Mouse (Mus musculus) E14TG2a.4 (cell line): ENCODE data around the gene Ccm2.

Experiments
- CTCF ChIP-seq: conservative IDR thresholded peaks from 2 replicates; pipeline ENCODE4 v1.5.1; 2014; ENCODE audit warnings: low read length
- POU5F1 ChIP-seq: IDR thresholded peaks from 2 replicates; pipeline ENCODE4 v1.6.1; 2014; ENCODE audit warnings: low read length, borderline replicate concordance

- TF ChIP-seq POU5F1 (no peak), CTCF (no peak)
These were observed 44.2 kb upstream of the Ccm2 start for GRCm38 (mm10) chr11:6502506-6502905.
